Mouse (Mus musculus): ENCODE measurements around the gene Dpyd.
A peak's percentile ranks its signal among the peaks of the same experiment; 100 is the strongest.

Gene Dpyd

GRCm38 (mm10) chr3:118561554-118562310 is at the start of gene Dpyd:
Dpyd (plus strand) TSS chr3:118562129.
- DNase-seq (ENCODE audit: low read depth, low spot score), result peak; percentile 66

DNA sequence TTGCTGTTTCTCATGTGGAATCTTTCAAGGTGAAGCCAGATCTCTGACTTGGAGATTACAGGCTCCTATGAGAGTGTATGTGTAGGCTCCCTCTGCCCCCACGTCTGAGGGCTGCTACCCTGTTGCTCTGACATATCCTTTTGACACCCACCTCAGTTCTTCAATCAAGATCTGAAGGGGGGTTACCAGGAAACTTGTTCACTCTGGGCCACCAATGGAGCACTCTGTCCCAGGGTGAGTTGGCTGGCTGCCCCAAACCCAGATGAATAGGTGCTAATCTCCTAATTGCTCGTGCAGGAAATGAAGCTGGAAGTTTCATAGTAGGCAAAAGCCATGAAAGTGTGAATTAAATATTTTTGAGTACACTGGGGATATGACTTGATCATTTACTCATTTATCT is 24.3 kb upstream of the Dpyd start:
- DNase-seq (ENCODE audit: low read depth, low spot score), result no peak

GRCm38 (mm10) chr3:118541766-118542165 is 20.2 kb upstream of the Dpyd start:
- DNase-seq (ENCODE audit: low read depth, low spot score), result no peak

DNA sequence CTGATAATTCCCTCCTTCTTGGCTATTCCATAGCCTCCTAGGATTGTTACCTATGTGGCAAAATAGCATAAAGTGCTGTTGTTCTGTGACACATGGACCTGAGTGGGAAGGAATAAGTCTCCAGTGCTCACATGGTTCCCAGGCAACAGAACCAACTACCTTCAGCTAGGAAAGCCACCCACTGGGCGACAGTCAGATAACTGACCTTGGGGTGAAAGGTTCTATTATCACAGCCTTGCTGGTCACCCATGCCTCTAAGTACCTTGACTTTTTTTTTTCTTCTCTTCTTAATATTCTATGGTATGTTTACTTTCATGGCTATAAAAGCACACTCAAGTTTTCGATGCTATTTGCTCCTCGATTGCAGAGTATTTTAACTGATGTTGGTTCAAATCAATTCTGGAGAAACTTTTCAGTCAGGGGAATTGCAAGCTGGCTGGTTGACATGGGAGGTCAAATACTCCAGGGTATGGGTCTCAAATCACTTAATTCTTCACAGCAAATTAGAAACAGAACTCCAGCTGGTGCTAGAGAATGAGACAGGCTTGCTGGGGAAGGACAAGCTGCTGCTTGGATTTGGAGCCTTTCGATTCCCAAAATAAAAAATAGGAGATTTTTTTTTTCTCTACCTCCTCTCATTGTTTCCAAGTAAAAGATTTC is 14.2 kb upstream of the Dpyd start:
- no peak for DNase-seq (ENCODE audit: low read depth, low spot score)

GRCm38 (mm10) chr3:118557605-118558004 is 4.3 kb upstream of the Dpyd start:
- no peak for DNase-seq (ENCODE audit: low read depth, low spot score)

- no peak for DNase-seq (ENCODE audit: low read depth, low spot score)
Measured at GRCm38 (mm10) chr3:118559936-118560335, 2.0 kb upstream of the Dpyd start.

- DNase-seq (ENCODE audit: low read depth, low spot score), result no peak
Measured at GRCm38 (mm10) chr3:118562311-118562671, 362 bp downstream of the Dpyd start.

GRCm38 (mm10) chr3:118566779-118567178 is 4.8 kb downstream of the Dpyd start:
- DNase-seq (ENCODE audit: low read depth, low spot score), result no peak

GRCm38 (mm10) chr3:118570197-118570596 is 8.3 kb downstream of the Dpyd start:
- DNase-seq (ENCODE audit: low read depth, low spot score), result no peak

GRCm38 (mm10) chr3:118590559-118590958 is 28.6 kb downstream of the Dpyd start:
- DNase-seq (ENCODE audit: low read depth, low spot score), result no peak

GRCm38 (mm10) chr3:118594864-118595263 is 32.9 kb downstream of the Dpyd start:
- DNase-seq (ENCODE audit: low read depth, low spot score), result no peak

- DNase-seq (ENCODE audit: low read depth, low spot score), result no peak
Measured at GRCm38 (mm10) chr3:118595693-118596092, 33.8 kb downstream of the Dpyd start.

DNA sequence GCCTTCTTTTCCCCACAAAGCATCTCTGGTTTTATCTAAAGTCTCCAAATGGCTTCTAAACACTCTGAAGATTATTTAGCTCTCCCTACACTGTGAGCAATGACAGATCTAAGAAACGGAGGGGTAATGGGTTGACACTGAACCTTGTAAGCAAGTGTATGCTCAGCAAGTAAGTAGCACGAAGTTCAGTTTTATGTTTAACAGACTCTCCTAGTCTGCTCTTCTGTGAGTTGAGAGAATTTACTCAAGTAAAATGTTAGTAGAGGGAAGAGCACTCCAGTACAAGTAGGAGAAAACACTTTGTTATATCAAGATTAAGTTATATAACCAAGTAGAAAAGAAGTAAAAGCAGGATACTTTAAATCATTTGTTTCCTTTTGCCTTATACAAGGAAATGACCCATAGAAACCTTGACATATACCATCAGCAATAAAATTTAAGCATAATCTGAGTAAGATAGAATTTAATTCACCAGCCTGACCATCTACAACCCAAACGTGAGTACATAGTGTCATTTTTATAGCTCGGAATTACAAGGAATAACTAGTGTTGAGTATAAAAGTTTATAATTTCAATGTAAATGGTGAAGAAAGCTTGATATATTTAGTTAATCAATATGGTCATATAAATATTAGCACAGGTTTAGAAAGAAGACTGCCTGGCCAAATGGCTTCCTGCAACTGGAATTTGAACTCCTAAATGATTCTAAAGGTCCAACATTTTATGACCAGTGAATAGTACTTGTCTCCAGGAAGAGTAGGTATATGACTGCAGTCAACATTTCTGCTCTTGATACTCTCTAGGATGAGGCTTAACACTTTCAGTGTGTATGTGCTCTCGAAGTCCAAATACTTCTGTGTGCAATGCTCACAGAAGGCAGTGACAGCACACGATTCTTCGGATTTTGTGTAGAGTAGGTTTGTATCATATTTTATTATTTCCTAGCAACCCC is 40.0 kb downstream of the Dpyd start:
- DNase-seq (ENCODE audit: low read depth, low spot score), result no peak

DNA sequence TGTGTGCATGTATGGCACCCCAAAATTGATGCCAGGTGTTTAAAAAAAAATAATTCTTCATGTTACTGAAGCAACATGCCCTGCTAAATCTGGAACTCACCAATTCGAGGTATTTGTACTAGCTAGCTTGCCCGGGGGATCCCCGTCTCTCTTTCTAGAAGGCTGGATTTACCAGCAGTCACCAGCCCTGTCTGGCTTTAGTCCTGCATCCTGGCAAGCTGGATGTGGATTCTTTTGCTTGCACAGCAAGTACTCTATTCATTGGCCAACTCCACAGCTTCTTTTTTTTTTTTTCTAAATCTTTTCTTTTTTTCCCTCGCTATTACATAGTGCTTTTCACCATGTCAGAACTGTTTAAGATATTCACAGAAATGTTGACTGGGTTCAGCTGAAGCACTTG is 46.8 kb downstream of the Dpyd start:
- no peak for DNase-seq (ENCODE audit: low read depth, low spot score)

GRCm38 (mm10) chr3:118626455-118627375 is 64.8 kb downstream of the Dpyd start:
- DNase-seq (ENCODE audit: low read depth, low spot score), result no peak

DNA sequence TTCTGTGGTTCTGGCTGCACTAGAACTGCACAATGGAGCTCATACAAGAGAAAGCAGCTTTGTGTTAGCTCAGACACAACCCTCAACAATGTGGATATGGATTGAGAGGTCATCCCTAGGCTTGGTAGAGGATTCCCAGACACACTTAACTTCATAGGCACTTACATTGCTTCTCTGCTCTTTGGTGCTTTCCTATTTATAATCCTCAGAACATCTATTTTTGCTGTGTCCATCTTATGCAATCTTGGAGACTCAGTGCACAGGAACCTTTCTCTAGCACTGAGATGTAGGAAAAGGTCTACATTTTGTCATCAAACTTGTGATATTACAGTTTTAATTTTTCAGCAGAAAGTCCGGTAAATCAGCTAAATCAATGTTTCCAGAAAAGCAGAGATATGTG is 67.8 kb downstream of the Dpyd start:
- no peak for DNase-seq (ENCODE audit: low read depth, low spot score)

GRCm38 (mm10) chr3:118646024-118646570 is 84.2 kb downstream of the Dpyd start:
- no peak for DNase-seq (ENCODE audit: low read depth, low spot score)

DNA sequence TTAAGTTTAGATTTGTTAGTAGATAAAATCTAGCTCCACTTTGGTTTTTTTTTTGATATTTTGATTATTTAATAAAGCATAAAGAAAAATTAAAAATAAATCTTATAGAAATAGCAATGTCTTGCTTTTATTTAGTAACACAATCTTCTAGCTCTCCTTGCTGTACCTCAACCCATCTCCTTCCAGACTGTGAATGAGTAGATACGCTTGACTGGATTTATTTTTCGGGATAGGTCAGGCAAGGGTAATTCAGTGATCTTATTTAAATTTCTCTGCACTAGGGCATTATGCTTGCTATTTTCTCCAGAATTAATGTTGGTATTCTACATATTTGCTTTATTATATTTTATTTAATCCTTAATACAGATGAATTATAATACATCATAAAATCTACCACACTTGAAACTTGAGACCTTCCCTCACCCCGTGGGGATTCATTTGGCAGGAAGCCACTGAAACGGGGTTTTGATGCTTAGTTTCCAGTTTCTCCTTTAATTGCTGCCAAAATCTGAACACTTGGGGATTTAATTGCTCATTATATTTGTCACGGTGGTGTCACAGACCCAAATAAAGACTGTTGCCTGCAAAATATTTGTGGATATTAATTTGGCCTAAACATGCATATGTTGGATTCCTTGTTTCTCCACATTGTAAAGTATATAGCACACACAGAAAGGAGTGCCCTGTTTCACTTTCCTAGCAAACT is 102.2 kb downstream of the Dpyd start:
- DNase-seq (ENCODE audit: low read depth, low spot score), result peak; percentile 20

GRCm38 (mm10) chr3:118674121-118674745 is 112.3 kb downstream of the Dpyd start:
- DNase-seq (ENCODE audit: low read depth, low spot score), result no peak

- no peak for DNase-seq (ENCODE audit: low read depth, low spot score)
Measured at GRCm38 (mm10) chr3:118675441-118675840, 113.5 kb downstream of the Dpyd start.

All from retina, postnatal 7 days (tissue).